Mouse (Mus musculus) left cerebral cortex, adult 2 months (tissue): ENCODE measurements around the gene Ank3. TPM values are rescaled to one million over a fixed set of nuclear protein-coding genes. Genes with fewer than 3 reads are reported as not detected.

ENCODE experiments used
- DNase-seq, 2 experiments: peaks; one replicate each; pipeline ENCODE4 v3.0.0; 2021 to 2022; ENCODE audit warnings: low spot score in 2 of 2, mixed read lengths in 1 of 2; ENCODE audit errors: extremely low spot score in 1 of 2
- H3K27ac ChIP-seq: fragments of 200-600 bp; 2 replicates; pipeline ENCODE4 v1.8.1; 2022
- H3K4me3 ChIP-seq: fragments of 200-600 bp; 2 replicates; pipeline ENCODE4 v1.8.1; 2022
- CTCF ChIP-seq: fragments of 200-600 bp; IDR thresholded peaks from 2 replicates; pipeline ENCODE4 v1.8.1; 2022; ENCODE audit warnings: antibody characterized with exemption, mild to moderate bottlenecking, moderate library complexity
- intact Hi-C: fragments of 180-260 bp; cut with DNase I; formaldehyde crosslinking; loops from one replicate; pipeline ENCODE4 v1.15.1; 2025
- total RNA-seq, 2 experiments: library from RNA; stranded (reverse); gene quantifications; 2 replicates each; pipeline ENCODE4 v1.2.3; 2021

Ank3 gene
- total RNA-seq, 2 experiments from 2014 or later: 520 to 555 TPM

DNA sequence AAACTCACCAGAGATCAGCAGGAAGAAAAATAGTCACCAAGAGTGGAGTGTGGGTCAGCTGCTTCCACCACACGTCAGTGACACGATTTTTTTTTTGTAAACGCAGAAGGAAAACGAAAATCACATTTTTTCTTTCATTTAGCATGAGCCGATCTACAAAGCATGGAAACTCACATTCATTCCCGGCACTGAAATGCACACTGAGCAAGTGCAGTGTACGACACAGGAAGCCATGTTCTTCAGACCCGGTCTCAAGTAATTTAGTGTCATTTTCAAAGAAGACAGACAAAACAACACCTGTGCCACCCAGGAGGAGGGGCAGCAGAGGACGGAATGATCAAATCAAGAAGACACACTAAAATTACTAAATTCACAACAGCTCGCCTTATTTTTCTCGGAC is 625.3 kb downstream of the Ank3 start:
- intact Hi-C loops: loop anchor here (2.0 to 5.0 kb wide), 3 partner anchors 143 to 273 kb away; no protein-coding TSS in a partner anchor
- Histone ChIP-seq H3K27ac (no peak overlapping the region), H3K4me3 (no peak overlapping the region)
- TF ChIP-seq CTCF: no peak
- no peak for DNase-seq

DNA sequence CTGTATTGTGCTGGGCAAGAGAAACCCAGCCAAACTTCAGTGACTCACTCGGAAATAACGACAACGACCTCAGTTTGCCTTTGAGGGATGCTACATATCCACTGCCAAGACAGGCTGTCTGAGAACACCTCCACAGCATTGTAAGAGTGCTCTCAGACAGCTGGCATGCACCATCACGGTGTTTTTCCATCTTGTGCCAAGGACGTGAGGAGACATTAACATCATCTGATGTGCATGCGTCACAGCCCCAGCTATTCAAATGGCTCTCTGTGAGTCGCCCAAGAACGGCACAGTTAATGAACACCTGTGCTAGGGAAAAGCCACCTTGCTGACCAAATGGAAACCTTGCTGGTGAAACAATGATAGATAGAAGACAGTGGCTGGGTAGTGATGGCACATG is 633.4 kb downstream of the Ank3 start:
- intact Hi-C loops: loop anchor here (5.0 kb wide), 1 partner anchor 65 kb away; the partner anchor contains the start of gene Ccdc6
- H3K4me3 ChIP-seq: no peak overlapping the region
- TF ChIP-seq CTCF: no peak
- DNase-seq: peak; percentile 22 to 34
- no peak overlapping the region for H3K27ac ChIP-seq

DNA sequence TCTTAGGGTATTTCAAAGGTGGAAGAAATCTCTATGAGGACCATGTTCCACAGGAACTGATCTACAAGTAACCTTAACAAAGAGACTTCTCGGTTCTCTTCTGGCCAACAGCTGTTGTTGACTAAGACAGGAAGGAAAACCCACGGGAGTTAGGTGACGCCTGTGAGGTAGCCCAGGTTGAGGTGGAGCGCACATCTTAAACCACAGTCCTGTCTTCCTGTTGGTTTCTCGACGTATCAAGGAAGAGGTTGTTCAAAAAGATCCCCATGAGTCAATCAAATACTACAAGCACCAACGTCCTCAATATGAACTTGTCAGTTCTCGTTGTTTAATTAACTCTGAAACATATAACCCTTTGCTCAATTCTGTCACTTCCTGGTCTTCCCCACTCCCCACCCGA is 634.4 kb downstream of the Ank3 start:
- no peak for TF ChIP-seq CTCF
- DNase-seq: no peak

DNA sequence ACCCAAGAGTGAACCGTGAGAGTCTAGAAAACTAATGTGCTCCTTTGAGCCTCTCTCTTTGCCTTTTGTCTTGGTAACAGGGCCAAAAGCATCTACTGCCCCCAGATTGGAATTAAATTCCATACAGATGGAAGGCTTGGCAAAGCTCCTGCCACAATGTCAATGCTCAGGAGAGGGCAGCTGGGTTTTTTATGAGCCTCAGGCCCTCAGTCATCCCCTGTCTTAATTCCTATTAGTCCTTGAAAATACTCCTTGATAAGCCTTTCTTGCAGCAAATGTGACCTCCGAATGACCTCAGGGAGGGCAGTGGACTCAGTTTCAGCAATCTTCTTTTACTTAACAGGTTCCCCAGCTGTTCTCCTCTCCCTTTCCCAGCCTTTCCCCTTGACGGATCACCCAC is 635.3 kb downstream of the Ank3 start:
- DNase-seq: no peak
- intact Hi-C loops: loop anchor here (5.0 kb wide), 1 partner anchor 63 kb away; the partner anchor contains the start of gene Ccdc6
- Histone ChIP-seq H3K4me3 (no peak overlapping the region), H3K27ac (no peak overlapping the region)
- TF ChIP-seq CTCF: no peak

More for the DNA sequence above, 634.4 kb downstream of the Ank3 start:
- intact Hi-C loops: loop anchor here (5.0 kb wide), 1 partner anchor 64 kb away; the partner anchor contains the start of gene Ccdc6
- no peak overlapping the region for H3K4me3 ChIP-seq
- no peak overlapping the region for H3K27ac ChIP-seq

GRCm38 (mm10) chr10:70039871-70040291 is 641.3 kb downstream of the Ank3 start:
- no peak for DNase-seq
- no peak for TF ChIP-seq CTCF
- Histone ChIP-seq H3K27ac (no peak overlapping the region), H3K4me3 (no peak overlapping the region)
- intact Hi-C loops: no loop called here

- intact Hi-C loops: no loop called here
- no peak for DNase-seq
Observed at GRCm38 (mm10) chr10:70041562-70041961, 643.0 kb downstream of the Ank3 start.

GRCm38 (mm10) chr10:70045722-70046121 is 647.1 kb downstream of the Ank3 start:
- DNase-seq: no peak
- intact Hi-C loops: no loop called here
- H3K4me3 ChIP-seq: no peak overlapping the region
- H3K27ac ChIP-seq: no peak overlapping the region
- TF ChIP-seq CTCF: no peak

More at GRCm38 (mm10) chr10:70041562-70041961, 643.0 kb downstream of the Ank3 start:
- TF ChIP-seq CTCF: no peak
- H3K27ac ChIP-seq: no peak overlapping the region
- no peak overlapping the region for H3K4me3 ChIP-seq

DNA sequence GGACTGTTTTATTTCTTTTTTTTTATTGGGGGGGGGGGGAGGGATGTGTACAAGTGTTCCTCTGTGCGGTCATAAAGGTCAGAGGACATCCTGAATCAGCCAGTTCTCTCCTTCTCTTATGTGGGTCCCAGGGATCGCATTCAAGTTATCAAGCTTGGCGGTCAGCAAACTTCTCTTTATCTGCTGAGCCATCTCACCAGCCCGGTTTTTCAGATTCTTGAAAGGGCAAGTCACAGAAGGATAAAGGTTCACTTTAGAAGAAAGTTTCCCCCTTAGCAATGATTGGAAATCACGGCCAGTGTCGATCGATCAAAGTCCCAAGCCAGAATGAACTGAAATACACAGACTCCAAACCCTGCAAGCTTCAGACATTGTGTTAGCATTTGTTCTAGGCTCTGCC is 651.2 kb downstream of the Ank3 start:
- intact Hi-C loops: no loop called here
- TF ChIP-seq CTCF: no peak
- no peak for DNase-seq
- H3K27ac ChIP-seq: no peak overlapping the region
- H3K4me3 ChIP-seq: no peak overlapping the region

DNA sequence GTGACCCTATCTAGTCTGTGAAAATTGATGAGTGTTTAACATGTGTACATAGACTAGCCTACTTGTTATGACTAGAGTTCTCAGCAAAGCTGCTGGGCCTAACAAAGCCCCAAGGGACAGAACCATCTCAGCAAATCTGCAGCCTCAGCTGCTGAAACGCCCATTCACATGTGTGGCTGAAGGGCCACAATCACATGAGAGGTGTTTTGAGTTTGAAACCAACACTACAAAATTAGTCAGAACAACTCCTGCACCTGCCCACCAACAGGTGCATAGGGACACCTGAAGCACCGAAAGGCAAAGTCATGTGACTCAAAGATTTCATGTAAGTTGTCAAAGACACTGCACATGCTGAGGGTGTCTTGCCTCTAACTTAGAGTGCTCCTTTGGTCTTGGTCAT is 656.7 kb downstream of the Ank3 start:
- no peak overlapping the region for H3K4me3 ChIP-seq
- DNase-seq: no peak
- no peak for TF ChIP-seq CTCF
- intact Hi-C loops: no loop called here
- no peak overlapping the region for H3K27ac ChIP-seq

DNA sequence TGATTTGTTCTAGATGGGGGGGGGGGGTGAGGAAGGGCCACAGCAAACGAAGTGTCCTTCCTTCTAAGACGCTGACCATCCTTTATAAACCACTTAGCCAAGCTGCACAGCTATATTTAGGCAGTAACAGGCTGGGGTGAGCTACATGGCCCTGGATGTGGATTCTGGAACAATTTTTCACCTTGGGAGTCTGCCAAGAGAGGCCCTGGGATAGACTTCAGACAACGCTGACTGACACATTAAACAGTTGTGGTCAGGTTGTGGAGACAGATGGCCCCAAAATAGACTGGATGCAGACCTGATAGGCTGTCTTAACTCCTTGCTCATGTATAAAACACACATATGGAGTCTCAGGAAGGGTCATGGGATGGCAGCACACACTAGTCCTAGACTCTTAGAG is 658.5 kb downstream of the Ank3 start:
- H3K27ac ChIP-seq: no peak overlapping the region
- no peak overlapping the region for H3K4me3 ChIP-seq
- no peak for TF ChIP-seq CTCF
- DNase-seq: no peak
- intact Hi-C loops: no loop called here

DNA sequence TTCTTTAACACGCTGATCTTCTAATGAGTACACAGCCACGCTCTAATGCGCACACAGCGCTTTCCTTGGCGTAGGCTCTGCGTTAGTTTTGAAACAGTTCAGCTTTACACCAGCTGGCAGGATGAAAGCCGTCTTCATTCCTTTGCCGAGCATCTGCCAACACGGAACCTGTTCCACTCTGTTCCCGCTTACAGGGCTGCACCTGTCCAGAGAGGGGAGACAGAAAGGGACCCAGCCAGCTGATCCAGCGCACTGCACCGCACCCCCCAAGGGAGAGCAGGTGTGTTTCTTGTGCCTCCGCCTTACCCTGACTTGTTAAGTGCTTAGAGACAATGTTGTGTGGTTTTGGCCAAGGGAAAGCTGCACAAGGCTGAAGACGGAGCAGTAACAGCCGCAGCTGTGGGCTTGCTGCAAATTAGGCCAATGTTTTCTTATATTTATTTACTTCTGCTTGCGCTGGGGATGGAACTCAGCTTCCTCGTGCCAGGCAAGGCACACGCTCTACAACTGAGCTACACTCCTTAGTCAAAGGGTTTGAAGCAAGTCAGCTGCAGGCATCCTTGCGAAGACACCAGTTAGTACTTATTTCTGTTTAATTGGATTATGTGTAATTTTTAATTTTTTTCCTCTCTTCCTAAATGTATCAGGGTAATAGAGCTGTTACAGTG is 661.6 kb downstream of the Ank3 start:
- no peak overlapping the region for H3K27ac ChIP-seq
- no peak; the same call in 1 of the 2 replicates for TF ChIP-seq CTCF
- DNase-seq: peak; percentile 29 to 44
- peak overlapping the region; percentile 26; the same call in 1 of the 2 replicates for H3K4me3 ChIP-seq
- intact Hi-C loops: no loop called here

DNA sequence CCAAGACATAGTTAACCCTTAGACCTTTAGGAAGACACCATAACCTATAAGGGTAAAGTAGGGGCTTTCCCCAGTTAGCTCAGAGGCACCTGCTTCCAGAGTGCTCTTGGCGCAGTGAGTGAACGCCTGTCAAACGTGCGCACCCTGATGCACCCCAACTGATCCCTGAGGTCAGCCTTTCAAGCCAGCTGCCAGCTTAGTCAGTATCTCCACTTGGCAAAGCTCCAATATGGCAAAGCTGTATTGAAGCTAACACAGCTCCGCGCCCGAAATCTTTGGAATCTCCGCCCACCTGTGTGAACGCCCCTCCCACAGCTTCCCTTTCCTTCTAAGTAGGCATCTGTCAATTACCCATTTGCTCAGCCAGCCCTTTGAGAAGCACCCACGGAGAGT is 662.1 kb downstream of the Ank3 start:
- H3K4me3 ChIP-seq: no peak overlapping the region
- peak; percentile 14 to 18 for DNase-seq
- H3K27ac ChIP-seq: no peak overlapping the region
- no peak for TF ChIP-seq CTCF
- intact Hi-C loops: no loop called here
